Mouse (Mus musculus) ES-Bruce4 (cell line): ENCODE results near the gene Cux1.

ENCODE experiments used
- CTCF ChIP-seq: IDR thresholded peaks from one replicate; pipeline ENCODE4 v1.8.1; 2011; ENCODE audit warnings: low read depth, low read length
- POLR2A ChIP-seq: IDR thresholded peaks from one replicate; pipeline ENCODE4 v1.8.1; 2011; ENCODE audit warnings: low read length; ENCODE audit not compliant: insufficient read depth

GRCm38 (mm10) chr5:136531674-136532365 is 35.5 kb downstream of the Cux1 start:
- TF ChIP-seq POLR2A (no peak), CTCF (no peak)
